Mouse (Mus musculus): ENCODE results near the gene Epb41l2.

Epb41l2 gene

DNA sequence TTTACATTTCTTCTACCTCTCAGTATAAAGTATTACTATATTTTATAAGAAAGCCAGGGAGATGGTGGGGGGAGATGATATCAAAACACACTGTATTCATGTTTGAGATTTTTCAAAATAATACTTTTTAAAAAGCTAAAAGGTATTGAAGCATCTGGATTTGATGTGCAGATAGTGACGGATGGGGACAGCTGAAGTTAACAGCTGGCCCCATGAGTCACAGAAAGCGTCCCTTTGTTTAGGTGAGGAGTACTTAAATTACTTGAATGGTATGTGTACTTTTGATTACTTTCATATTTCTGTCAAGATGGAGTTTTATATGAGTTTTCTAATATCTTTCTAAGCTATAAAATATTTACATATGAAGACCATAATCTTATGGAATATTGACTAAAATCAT is 112.3 kb downstream of the Epb41l2 start:
- in situ Hi-C loops (cut with MboI; ENCODE audit: low sequenced_read_pairs) = no loop called here

DNA sequence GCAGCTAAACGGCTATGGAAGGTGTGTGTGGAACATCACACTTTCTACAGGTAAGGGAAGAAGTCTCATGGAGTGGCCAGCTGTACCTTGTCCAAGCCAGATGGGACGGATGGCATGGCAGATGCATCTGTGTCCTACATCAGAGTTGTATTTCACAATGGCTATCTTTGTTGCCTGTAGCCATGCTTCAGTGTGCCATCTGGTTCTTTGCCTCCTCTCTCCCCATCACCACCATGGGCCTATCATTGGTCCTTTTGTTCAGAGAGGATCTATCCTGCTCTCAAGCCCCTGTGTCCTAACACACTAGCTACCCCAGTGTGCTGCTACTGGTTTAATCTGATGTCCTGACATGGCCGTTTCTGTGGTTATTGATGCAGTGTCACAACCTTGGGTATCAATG is 120.1 kb downstream of the Epb41l2 start:
- in situ Hi-C loops (cut with MboI; ENCODE audit: low sequenced_read_pairs) = no loop called here

DNA sequence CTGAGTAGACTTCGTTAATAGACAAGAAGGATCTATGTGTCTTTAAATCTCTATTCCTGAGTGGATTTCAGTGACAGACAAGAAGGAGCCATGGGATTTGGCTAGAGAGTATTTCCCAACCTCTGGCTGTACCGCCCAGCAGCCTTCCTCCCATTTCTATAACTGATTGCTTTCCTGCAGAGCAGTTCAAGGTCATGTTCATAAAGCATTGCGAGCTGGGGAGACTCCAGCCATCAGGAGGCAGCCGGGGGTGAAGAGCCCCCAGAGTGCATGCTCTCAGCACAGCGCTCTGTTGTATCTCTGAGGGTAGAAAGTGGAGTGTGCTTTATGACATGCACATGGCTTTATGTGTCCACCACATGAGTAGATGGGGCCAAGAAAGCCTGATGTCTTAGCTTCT is 123.2 kb downstream of the Epb41l2 start:
- in situ Hi-C loops (cut with MboI; ENCODE audit: low sequenced_read_pairs) = no loop called here

DNA sequence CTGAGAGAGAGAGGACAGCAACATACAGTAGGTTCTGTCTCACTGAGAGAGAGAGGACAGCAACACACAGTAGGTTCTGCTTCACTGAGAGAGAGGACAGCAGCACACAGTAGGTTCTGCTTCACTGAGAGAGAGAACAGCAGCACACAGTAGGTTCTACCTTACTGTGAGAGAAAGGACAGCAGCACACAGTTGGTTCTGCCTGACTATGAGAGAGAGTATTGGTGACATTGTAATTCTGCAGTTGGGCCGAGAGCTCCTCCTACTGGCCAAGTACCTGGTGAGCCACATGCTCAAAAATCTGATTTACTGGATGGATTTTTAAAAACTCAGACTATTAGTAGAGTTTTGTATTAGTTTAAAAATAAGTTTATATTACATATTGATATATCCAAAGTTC is 128.9 kb downstream of the Epb41l2 start:
- in situ Hi-C loops (cut with MboI; ENCODE audit: low sequenced_read_pairs) = loop anchor here (5.0 kb wide), 1 partner anchor 221 kb away; no protein-coding TSS in a partner anchor

DNA sequence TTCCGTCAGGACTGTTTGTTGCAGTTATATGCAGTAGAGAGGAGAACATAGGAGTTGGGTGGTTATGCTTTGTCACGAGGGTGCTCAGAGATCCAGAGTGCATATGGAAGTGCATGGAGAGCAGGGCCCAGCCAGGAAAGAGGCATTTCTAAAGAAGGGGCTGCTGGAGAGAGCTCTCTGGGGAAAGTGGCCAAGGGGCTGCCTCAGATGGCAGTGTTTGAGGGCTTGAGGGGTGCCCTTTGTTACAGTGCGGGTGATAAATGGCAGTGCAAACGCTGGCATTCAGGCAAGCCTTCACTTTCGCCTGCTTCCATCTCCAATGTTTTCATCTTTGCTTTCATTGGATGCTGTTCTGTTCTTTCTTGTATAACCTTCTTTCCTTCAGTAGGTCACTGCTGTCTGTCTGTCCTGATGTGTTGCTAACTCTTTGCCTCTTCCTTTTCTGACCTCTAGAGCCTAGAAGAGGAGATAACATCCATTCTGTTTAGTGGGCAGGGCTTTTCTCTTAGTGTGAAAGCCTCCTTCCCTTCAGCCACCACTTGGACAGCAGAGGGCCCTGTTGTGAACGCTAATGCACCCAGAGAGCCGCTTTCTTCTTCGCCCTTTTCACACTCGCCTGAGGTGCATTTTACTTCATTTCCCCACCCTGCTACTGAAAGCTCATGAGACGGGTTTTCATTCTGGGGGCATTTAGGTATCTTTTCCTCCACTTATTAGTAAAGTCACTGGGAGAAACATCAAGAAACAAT is 139.9 kb downstream of the Epb41l2 start:
- in situ Hi-C loops (cut with MboI; ENCODE audit: low sequenced_read_pairs) = no loop called here

DNA sequence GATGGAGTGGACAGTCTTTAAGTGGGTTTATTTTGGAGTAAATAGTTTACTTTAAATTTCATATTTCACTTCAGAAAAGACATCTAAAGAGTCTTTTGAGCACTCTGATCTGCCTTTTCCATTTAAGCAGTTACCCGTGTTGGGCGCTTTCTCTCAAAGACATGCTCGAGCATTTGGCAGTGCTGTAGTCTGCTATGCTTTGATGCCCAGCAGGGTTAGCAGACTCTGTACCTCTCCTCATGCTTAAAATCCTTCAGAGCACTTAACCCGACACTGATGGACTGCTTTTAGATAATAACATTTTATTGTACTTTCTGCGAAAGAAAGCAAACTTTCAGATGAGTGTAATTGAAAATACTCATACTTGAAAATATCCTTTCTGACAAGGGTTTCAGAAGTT is 143.7 kb downstream of the Epb41l2 start:
- in situ Hi-C loops (cut with MboI; ENCODE audit: low sequenced_read_pairs) = no loop called here

DNA sequence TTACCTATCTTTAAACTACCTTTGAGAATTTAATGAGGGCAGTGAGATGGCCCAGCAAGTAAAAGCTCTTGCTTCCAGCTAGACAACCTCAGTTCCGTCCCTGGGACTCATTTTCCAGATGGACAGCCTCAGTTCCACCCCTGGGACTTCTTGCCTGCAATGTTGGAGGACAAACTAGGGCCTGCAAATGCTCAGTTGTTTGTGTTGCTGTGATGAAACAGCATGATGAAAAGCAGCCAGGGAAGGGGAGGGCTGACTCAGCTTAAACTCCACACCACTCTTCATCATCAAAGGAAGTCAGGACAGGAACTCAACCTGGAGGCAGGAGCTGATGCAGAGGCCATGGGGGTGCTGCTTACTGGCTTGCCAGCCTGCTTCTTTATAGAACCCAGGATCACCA is 154.2 kb downstream of the Epb41l2 start:
- in situ Hi-C loops (cut with MboI; ENCODE audit: low sequenced_read_pairs) = no loop called here

DNA sequence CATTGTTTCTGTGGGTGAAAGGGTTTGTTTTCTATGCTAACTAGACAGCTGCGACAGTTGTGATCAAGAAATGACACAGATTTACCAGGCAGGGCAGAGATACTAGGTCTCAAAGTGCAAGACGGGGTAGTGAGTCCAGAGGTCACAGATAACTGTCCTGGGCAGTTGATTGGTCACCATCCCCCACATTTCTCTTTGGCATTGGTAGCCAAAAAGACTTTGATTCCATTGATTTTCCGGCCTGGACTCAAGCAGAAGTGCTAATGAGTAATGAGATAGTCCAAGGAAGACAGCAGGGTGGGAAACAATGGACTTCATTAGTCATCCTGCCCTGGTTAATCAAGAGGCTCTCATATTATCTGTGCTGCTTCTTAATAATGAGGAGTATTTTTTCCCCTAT is 160.4 kb downstream of the Epb41l2 start:
- in situ Hi-C loops (cut with MboI; ENCODE audit: low sequenced_read_pairs) = no loop called here

DNA sequence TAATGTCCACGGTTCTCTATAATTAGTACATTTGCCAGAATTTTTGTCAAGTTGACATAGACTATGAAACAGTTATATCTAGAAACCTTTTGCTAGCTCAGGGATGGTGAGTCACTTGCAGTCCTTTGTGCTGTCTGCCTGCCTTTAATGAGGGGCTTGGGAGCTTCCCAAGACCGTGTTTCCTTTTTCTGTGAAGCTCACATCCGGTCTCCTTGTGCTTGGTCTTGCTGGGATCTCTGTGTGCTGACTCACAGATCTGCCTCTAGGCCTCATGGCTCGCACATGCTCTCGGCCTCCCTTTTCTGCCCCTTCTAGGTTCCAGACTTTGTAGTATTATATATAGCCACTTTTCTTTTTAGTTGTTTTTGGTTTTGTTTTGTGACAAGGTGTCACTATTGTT is 160.8 kb downstream of the Epb41l2 start:
- in situ Hi-C loops (cut with MboI; ENCODE audit: low sequenced_read_pairs) = no loop called here

DNA sequence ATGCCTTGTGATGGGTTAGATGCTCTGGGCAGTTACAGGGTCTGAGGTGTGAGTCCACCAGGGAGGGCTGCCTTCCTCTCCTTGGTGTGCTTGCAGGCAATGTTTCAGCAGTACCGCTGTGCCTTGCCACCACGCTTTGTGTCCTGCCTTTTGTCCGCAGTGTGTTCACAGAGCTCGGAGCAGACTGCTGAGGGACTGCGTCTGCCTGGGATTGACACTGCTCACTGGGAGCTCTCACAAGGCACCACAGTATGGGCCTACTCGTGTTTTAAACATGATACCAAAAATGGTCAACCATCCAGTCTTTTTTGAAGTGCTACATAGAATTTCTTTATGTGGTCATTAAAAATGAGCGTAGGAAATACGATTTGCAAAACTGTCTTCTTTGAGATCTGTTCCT is 164.1 kb downstream of the Epb41l2 start:
- in situ Hi-C loops (cut with MboI; ENCODE audit: low sequenced_read_pairs) = no loop called here

DNA sequence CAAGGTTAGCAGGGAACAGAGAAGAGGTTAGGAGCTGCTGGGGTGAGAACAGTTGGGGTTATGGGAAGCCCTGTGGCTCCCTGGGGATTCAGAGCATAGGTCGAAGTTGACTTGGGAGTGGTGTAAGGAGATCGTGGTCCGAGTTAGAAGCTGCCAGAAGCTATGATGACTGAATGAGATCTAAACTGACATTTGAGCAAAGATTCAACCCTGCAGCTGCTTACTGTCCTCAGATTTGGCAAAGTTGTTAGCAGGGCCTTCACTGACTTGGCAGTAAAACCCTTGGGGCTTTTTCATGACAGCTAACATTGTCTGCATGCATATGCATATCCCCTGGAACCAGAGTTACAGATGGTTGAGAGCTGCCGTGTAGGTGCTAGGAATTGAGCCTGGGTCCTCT is 166.6 kb downstream of the Epb41l2 start:
- in situ Hi-C loops (cut with MboI; ENCODE audit: low sequenced_read_pairs) = no loop called here

DNA sequence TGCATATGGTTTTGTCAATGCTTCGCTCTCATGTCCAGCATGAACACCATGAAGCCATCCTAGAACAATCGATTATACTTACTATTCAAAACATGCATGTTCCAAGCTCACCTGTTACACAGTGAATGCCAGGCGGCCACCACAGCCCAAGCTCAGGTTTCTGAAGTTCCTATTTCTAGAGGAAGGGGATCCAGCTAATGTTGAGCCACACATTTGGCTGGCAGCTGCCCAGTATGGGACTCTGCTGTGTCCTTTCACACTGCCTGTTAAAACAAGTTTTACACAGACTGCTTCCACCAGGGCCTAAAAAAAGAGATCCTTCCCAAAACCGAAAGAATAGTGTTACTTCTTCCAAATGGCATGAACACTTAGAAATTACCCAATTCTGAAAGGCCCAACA is 167.0 kb downstream of the Epb41l2 start:
- in situ Hi-C loops (cut with MboI; ENCODE audit: low sequenced_read_pairs) = no loop called here

DNA sequence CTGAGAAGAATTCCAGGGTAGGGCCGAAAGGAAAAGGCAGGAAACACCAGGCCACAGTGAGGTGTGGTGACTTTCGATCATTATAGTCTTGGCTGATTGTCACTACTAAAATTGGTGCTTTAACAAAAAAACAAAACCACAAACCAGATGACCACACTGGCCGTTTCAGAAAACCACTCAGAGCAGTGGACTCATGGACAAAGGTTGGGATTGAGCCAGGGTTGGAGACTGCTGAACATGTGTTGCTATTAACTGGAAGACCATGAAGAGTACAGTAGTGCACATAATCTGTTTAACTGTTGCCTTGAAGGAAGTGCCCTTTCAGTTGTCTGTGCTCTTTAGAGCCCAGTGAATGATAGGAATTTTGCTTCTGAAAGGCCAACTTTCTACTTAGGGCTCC is 167.5 kb downstream of the Epb41l2 start:
- in situ Hi-C loops (cut with MboI; ENCODE audit: low sequenced_read_pairs) = no loop called here

DNA sequence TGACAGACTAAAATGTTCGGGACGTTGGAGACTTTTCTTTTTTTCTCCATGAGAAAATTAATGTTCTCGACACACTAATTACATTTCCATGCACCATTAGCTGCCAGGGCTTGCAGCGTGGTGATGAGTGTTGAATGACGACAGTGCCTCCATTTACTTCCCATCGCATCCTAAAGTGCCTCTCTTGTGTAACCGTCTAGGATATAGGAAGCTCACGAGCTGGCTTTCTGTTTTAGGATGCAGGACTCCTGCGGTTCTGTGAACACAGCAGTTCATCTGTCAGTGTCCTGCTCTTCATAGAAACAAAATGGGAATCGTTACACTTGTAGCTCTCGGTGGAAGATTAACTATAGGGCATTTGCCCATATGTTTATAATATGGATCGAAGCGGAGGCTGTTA is 171.7 kb downstream of the Epb41l2 start:
- in situ Hi-C loops (cut with MboI; ENCODE audit: low sequenced_read_pairs) = no loop called here

DNA sequence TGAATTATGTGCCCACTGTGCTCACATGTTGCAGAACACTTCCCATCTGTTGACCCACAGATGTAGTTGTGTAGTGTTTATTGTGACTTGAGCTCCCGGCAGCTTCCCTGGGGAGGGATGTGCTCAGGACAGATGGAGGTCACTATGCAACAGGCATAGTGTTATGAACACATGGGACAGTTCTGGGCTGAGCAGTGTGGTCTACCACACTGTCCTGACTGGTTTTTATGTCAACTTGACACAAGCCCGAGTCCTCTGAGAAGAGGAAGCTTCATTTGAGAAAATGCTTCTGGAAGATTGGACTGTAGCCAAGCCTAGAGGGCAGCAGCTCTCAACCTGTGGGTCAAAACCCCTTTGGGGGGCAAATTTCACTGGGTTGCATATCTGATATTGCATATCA is 173.5 kb downstream of the Epb41l2 start:
- in situ Hi-C loops (cut with MboI; ENCODE audit: low sequenced_read_pairs) = no loop called here

DNA sequence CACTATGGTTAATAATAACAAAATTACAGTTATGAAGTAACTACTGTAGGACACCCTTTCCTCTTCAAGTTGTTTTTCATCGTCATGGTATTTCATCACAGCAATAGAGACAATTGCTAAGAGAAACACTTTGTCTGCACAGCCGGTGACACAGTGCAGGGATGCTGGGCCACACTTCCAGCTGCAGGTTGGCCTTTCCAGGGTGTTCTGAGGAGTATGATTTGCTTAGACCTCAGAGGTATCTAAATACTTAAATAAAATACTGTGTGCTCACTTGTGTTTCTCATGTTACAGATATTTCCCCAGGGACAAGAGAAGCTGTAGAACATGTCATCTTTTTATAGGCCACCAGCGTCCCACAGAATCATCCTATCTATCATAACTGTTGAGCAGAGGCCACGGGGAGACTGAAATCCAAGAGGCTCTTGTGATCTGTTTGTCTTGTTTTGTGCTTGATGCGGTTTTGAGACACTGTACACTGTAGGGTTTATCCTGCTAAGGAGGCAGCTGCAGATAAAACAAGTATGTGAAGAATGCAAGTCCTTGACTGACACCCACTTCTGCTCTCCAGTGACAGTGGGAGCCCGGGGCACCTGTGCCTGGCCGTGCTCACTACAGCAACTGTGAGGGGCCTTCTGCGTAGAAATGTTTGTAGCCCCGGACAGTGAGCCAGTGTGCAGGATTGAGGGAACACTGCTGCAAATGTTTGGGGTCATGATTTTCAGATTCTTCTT is 174.1 kb downstream of the Epb41l2 start:
- in situ Hi-C loops (cut with MboI; ENCODE audit: low sequenced_read_pairs) = no loop called here

DNA sequence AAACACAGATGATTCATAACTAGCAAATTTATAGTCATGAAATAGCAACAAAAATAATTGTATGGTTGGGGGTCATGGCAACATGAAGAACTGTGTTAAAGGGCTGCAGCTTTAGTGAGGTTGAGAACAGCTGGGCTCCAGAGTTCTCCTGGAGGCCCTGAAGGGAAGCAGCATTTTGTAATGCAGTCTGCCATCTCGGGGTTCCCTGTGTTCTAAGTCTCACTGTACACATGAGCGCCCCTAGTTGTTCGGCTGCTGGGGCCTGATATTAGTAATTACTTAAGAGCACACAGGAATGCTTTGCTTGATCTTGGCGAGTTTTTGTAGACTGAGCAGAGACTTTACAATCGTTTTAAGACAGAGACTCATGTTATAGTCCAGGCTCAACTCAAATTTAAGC is 174.9 kb downstream of the Epb41l2 start:
- in situ Hi-C loops (cut with MboI; ENCODE audit: low sequenced_read_pairs) = no loop called here

DNA sequence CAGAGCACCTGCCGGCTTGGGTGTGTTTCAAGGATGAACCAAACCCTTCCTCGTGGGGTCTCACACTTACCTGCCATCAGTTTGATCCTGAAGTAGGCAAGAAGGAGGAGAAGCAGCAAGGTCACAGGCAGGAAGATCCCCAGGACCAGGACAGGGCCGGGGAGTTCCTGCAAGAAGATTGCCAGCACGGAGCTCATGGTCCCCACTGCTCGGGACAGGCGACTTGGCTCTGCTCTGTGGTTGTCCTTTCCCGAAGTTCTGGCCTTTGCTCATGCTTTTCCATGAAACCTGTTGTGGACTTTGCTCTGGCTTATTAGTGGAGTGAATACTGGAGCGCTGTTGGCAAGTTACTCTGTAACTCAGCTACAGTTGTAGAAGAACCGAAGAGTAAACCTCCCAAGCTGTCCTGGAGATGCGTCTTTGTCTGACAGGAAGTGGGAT is 176.3 kb downstream of the Epb41l2 start, which contains the start of gene Smlr1:
Gene Smlr1, minus strand, starts transcription at position 377 of the 441 bp plus-strand sequence.
- in situ Hi-C loops (cut with MboI; ENCODE audit: low sequenced_read_pairs) = no loop called here

DNA sequence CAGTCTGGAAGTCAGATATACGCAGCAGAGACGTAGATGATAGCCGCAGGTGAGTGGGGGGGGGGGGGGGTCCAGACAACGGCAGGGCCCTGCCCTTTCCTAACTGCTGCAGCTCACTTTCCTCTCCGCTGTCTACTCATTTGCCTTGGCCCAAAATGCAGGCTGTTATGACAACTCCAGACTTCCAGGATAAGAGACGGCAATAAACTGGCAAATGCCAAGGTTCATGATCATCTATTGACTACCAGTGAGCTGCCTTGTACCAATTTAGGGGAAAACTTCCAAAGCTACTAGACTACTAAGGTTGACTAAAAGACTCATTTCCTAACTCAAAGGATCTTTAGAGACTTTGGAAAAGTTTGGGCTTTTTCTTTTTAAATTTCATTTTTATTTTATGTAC is 177.0 kb downstream of the Epb41l2 start:
- in situ Hi-C loops (cut with MboI; ENCODE audit: low sequenced_read_pairs) = no loop called here

DNA sequence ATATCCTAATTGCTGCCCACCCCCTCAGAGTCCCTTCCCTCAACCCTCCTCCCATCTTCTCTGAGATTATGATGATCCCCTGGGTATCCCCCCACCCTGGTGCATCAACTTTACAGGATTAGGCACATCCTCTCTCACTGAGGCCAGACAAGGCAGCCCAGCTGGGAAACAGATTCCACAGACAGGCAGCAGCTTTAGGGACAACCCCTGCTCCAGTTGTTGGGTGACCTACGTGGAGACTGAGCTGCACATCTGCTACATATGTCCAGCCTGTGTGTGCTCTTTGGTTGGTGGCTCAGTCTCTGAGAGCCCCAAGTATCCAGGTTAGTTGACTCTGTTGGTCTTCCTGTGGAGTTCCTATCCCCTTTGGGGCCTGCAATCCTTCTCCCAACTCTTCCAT is 179.1 kb downstream of the Epb41l2 start:
- in situ Hi-C loops (cut with MboI; ENCODE audit: low sequenced_read_pairs) = no loop called here

DNA sequence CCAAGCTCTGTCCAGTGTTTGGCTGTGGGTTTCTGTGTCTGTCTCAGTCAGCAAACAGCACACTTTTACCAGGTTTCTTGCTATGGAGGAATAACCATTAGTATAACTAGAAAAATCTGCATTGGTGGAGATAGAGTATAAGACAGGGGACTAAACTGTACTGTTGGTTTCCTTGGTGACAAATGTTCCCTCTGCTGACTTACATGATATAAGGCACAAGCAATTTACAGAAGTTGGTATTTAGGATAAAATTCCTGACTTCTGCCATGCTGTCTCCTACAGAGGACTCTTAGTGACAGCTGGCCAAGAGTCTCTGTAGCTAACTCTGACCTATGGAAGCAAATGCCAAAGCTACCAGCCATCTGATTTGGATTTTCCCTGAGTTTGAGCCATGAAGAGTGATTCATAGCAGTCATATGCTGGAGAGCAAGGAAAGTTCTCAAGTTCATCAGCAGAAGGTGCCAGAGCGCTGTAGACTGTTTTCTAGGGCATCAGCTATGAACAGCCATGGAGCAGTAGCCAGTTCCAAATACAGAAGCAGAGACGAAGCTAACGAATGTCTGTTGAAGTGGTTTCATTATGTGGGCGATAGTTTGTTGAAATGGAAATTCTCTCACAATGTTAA is 179.7 kb downstream of the Epb41l2 start:
- in situ Hi-C loops (cut with MboI; ENCODE audit: low sequenced_read_pairs) = no loop called here

DNA sequence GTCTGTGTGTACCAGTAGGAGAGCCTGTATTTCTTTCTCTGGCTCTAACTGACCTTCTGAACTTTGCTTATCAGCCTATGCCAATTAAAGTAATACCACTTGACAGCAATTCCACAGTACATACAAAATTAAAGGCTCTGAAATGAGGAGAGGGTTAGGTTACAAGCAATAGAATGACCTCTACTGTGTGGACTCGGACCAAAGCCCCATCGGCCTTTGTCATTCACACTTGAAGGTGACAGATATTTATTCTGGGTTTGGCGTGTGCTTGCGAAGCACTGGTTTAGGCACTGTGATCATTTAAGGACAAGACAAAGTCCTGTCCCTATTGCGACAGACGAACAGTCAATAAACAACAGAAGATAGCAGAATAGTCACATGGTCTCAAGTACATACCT is 180.2 kb downstream of the Epb41l2 start:
- in situ Hi-C loops (cut with MboI; ENCODE audit: low sequenced_read_pairs) = no loop called here

Data from CH12F3 (cell line).